Mouse (Mus musculus): ENCODE measurements around the gene Slc51a. TPM values are rescaled to one million over a fixed set of nuclear protein-coding genes. Genes with fewer than 3 reads are reported as not detected.
"Not testable (repeated sequence)": the region's sequence is repeated elsewhere in the genome, so short reads cannot be mapped to it uniquely, and the experiment has no call there.

Slc51a gene
- total RNA-seq, 2 experiments from 2014 or later: 3.4 to 4.2 TPM

- intact Hi-C loops (cut with DNase I): no loop called here
- DNase-seq: peak; percentile 51 to 55
These were observed 10.4 kb downstream of the Slc51a start for GRCm38 (mm10) chr16:32477315-32477714.

GRCm38 (mm10) chr16:32472276-32473015 is 15.2 kb downstream of the Slc51a start:
- DNase-seq: no peak
- intact Hi-C loops (cut with DNase I): no loop called here

- intact Hi-C loops (cut with DNase I): no loop called here
- no peak for DNase-seq
These were observed 18.1 kb downstream of the Slc51a start for GRCm38 (mm10) chr16:32469404-32470105.

- DNase-seq: no peak
- intact Hi-C loops (cut with DNase I): no loop called here
These were observed 19.2 kb downstream of the Slc51a start for GRCm38 (mm10) chr16:32468488-32468887.

GRCm38 (mm10) chr16:32464908-32465307 is 22.8 kb downstream of the Slc51a start:
- DNase-seq: no peak
- intact Hi-C loops (cut with DNase I): loop anchor here (5.0 kb wide), 1 partner anchor 188 kb away; the partner anchor contains the start of gene Rnf168

GRCm38 (mm10) chr16:32463426-32463825 is 24.3 kb downstream of the Slc51a start:
- no peak for DNase-seq
- intact Hi-C loops (cut with DNase I): loop anchor here (5.0 kb wide), 1 partner anchor 186 kb away; the partner anchor contains the start of gene Rnf168

- intact Hi-C loops (cut with DNase I): loop anchor here (5.0 kb wide), 1 partner anchor 186 kb away; the partner anchor contains the start of gene Rnf168
- DNase-seq: no peak
These were observed 24.7 kb downstream of the Slc51a start for GRCm38 (mm10) chr16:32462950-32463349.

- intact Hi-C loops (cut with DNase I): loop anchor here (5.0 kb wide), 1 partner anchor 184 kb away; the partner anchor contains the start of gene Rnf168
- no peak for DNase-seq
These were observed 26.0 kb downstream of the Slc51a start for GRCm38 (mm10) chr16:32461713-32462112.

- no peak for DNase-seq
- intact Hi-C loops (cut with DNase I): loop anchor here (5.0 kb wide), 1 partner anchor 183 kb away; the partner anchor contains the start of gene Rnf168
These were observed 27.2 kb downstream of the Slc51a start for GRCm38 (mm10) chr16:32460518-32460917.

GRCm38 (mm10) chr16:32457589-32458386 is 29.9 kb downstream of the Slc51a start:
- peak; percentile 86 to 88 for DNase-seq
- intact Hi-C loops (cut with DNase I): loop anchor here (2.0 to 5.0 kb wide), 3 partner anchors 27 to 340 kb away; partner anchors contain the start of gene Pcyt1a

- intact Hi-C loops (cut with DNase I): loop anchor here (5.0 kb wide), 1 partner anchor 339 kb away; no protein-coding TSS in a partner anchor
- DNase-seq: no peak
These were observed 30.9 kb downstream of the Slc51a start for GRCm38 (mm10) chr16:32456761-32457160.

- intact Hi-C loops (cut with DNase I): loop anchor here (5.0 kb wide), 1 partner anchor 339 kb away; no protein-coding TSS in a partner anchor
- DNase-seq: no peak
These were observed 31.6 kb downstream of the Slc51a start for GRCm38 (mm10) chr16:32456086-32456485.

- DNase-seq: no peak
- intact Hi-C loops (cut with DNase I): loop anchor here (5.0 kb wide), 1 partner anchor 337 kb away; no protein-coding TSS in a partner anchor
These were observed 33.0 kb downstream of the Slc51a start for GRCm38 (mm10) chr16:32454646-32455045.

GRCm38 (mm10) chr16:32453102-32453501 is 34.6 kb downstream of the Slc51a start:
- intact Hi-C loops (cut with DNase I): no loop called here
- DNase-seq: no peak

GRCm38 (mm10) chr16:32450133-32450532 is 37.5 kb downstream of the Slc51a start:
- intact Hi-C loops (cut with DNase I): no loop called here
- DNase-seq: no peak

- DNase-seq: no peak
- intact Hi-C loops (cut with DNase I): no loop called here
These were observed 38.0 kb downstream of the Slc51a start for GRCm38 (mm10) chr16:32449665-32450064.

GRCm38 (mm10) chr16:32446563-32447138 is 41.0 kb downstream of the Slc51a start:
- DNase-seq: no peak
- intact Hi-C loops (cut with DNase I): no loop called here

- DNase-seq: no peak
- intact Hi-C loops (cut with DNase I): no loop called here
These were observed 42.1 kb downstream of the Slc51a start for GRCm38 (mm10) chr16:32445558-32445957.

- intact Hi-C loops (cut with DNase I); DNase-seq: not testable (repeated sequence)
These were observed 43.1 kb downstream of the Slc51a start for GRCm38 (mm10) chr16:32444615-32445014.

- DNase-seq: no peak
- intact Hi-C loops (cut with DNase I): no loop called here
These were observed 46.2 kb downstream of the Slc51a start for GRCm38 (mm10) chr16:32441432-32441831.
